Mouse (Mus musculus): ENCODE data around the gene Slc35b1. TPM values are rescaled to one million over a fixed set of nuclear protein-coding genes. Genes with fewer than 3 reads are reported as not detected.

The Slc35b1 gene
- polyA plus RNA-seq, 1 experiment from 2014 or later: 96.8 TPM

DNA sequence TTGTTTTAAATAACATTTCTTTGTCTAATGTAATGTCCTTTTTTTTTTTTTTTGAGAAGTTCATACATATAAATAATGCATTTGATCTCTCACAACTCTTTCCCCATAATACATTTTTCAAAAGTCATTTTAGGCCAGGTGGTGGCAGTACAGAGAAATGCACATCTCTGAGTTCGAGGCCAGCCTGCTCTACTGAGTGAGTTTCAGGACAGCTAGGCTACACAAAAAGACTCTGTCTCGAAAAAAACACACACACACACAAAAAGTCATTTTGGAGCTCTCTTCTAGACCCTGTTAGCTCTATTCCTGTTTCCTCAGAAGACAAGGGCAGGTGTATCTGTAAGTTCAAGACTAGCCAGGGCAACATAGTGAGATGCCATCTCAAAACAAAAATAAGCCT, 31.8 kb upstream of the Slc35b1 start:
- Histone ChIP-seq H3K36me3 (ENCODE audit: insufficient read depth, low read length) (no peaks in the 10 kb centered on the region), H3K27me3 (replicated peaks; ENCODE audit: insufficient read depth, low read length) (no peaks in the 10 kb centered on the region), H3K9me3 (ENCODE audit: low read length) (no peaks in the 10 kb centered on the region), H3K4me1 (ENCODE audit: insufficient read depth, low read depth, low read length) (peaks cover 10% of the 10 kb centered on the region; the same call in 1 of the 2 replicates), H3K9ac (replicated peaks; ENCODE audit: low read depth) (no peak overlapping the region), H3K27ac (ENCODE audit: low read length) (no peak overlapping the region), H3K4me3 (ENCODE audit: low read depth, low read length) (no peak overlapping the region), H3K4me2 (replicated peaks; ENCODE audit: low read depth, low read length) (no peak overlapping the region)
- ATAC-seq: no peak
- WGBS: 88% methylated on average over 2 of the region's 2 CpGs
- TF ChIP-seq CTCF (IDR thresholded peaks at IDR 0.05) (0 out of 2 replicates have a peak, but pooled peaks have one; percentile 3), EP300 (IDR thresholded peaks at IDR 0.05) (no peak)
- DNase-seq (ENCODE audit: low spot score): no peak

DNA sequence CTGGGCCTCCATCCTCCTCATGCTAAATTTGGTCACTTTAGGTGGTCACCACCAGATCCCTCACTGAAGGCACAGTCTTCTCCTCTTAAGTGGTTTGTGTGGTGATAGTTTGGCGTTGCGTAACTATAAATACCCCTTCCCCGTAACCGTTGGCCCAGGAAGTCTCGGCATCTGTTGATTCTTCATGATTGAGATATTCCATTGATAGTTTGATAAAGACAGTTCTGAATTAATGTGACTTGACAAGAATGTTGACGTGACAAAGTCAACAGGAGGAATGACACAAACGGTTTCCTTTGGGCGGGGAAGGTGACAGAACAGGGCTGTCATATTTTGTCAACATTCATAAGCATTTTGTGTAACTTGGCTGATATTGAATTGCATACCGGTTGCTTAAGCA, 31.3 kb upstream of the Slc35b1 start:
- ATAC-seq (no peak), DNase-seq (ENCODE audit: low spot score) (no peak)
- no peak for TF ChIP-seq EP300 (IDR thresholded peaks at IDR 0.05)
- no peak for TF ChIP-seq CTCF (IDR thresholded peaks at IDR 0.05)
- H3K27me3 ChIP-seq (replicated peaks; ENCODE audit: insufficient read depth, low read length): no peaks in the 10 kb centered on the region
- no peak overlapping the region for H3K4me2 ChIP-seq (replicated peaks; ENCODE audit: low read depth, low read length)
- H3K9ac ChIP-seq (replicated peaks; ENCODE audit: low read depth): no peak overlapping the region
- WGBS: 67% methylated on average over 9 of the region's 9 CpGs
- no peaks in the 10 kb centered on the region for H3K9me3 ChIP-seq (ENCODE audit: low read length)
- H3K4me3 ChIP-seq (ENCODE audit: low read depth, low read length): no peak overlapping the region
- no peaks in the 10 kb centered on the region for H3K36me3 ChIP-seq (ENCODE audit: insufficient read depth, low read length)
- no peak overlapping the region for H3K27ac ChIP-seq (ENCODE audit: low read length)
- peaks cover 10% of the 10 kb centered on the region; the same call in 1 of the 2 replicates for H3K4me1 ChIP-seq (ENCODE audit: insufficient read depth, low read depth, low read length)

DNA sequence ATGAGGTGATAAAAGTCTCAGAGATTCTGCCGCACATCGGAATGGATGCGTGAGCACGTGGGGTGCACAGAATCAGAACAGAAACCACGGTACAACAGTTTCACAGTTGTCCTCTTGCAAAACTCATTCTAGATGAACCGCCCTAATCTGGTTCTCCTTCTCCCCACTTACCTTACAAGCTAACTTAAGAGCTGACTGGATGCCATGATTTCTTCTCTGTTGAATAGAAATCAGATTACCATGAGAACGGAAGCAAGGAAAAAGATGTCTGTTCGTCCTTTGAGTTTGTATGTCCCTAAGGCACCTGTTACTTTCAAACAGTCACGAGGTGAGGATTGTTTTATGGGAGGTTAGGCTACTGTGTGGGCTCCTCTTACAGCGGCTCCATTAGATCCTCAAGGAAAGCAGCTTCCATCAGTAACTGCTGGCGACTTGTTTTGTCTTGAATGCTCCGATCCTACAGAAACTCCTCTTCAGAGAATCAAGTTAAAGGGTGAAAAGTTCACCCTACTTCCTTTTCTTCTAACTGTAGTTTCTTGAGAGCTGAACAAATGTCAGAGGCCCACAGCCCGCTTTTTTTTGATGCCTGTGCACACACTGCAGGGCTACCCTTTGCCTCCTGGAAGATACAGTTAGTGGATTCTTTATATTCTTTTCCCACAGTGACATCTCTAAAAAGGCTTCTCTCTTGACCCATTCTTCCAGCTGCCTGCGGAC, 30.1 kb upstream of the Slc35b1 start:
- 0 out of 2 replicates have a peak overlapping the region, but pooled peaks have one; percentile 16 for H3K27ac ChIP-seq (ENCODE audit: low read length)
- no peak overlapping the region for H3K9ac ChIP-seq (replicated peaks; ENCODE audit: low read depth)
- no peak for ATAC-seq
- H3K4me1 ChIP-seq (ENCODE audit: insufficient read depth, low read depth, low read length): peaks cover 7% of the 10 kb centered on the region; the same call in 1 of the 2 replicates
- H3K9me3 ChIP-seq (ENCODE audit: low read length): no peaks in the 10 kb centered on the region
- no peaks in the 10 kb centered on the region for H3K27me3 ChIP-seq (replicated peaks; ENCODE audit: insufficient read depth, low read length)
- H3K4me2 ChIP-seq (replicated peaks; ENCODE audit: low read depth, low read length): no peak overlapping the region
- 62% methylated on average over 14 of the region's 14 CpGs for WGBS
- H3K4me3 ChIP-seq (ENCODE audit: low read depth, low read length): no peak overlapping the region
- H3K36me3 ChIP-seq (ENCODE audit: insufficient read depth, low read length): no peaks in the 10 kb centered on the region
- TF ChIP-seq EP300 (IDR thresholded peaks at IDR 0.05): no peak
- DNase-seq (ENCODE audit: low spot score): no peak

DNA sequence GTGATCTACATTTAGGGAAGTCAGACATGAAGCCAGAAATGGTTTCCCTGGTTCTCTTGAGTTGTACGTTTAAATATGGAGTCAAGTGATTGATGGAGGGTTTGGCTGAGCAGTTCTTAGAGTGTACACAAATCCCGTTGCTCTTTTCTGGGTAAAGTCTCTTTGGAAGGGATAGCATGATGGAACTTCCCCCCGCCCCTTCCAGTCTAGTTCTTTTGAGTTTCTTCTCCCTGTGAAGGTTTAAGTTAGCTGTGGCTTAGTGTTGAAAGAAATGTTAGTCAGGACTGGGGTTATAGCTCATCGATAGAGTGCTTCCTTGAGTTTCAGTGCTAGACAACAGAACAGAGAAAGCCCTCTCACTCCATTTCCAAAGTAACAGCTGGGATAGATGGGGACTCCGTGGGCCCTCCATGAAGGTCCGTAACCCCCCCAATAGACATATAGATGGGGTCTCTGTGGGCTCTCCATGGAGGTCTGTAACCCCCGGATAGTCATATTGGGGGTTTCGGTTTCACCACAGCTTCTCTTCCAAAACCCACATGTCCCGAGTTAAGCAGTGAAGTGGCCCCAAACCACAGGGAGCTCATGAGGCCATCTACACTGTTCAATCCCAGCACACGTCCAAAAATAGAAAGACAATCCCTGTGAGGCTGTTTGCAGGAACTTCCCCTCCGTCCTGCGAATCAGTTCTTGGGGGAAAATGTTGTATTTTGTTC, 29.4 kb upstream of the Slc35b1 start:
- Histone ChIP-seq H3K4me1 (ENCODE audit: insufficient read depth, low read depth, low read length) (peaks cover 7% of the 10 kb centered on the region; the same call in 1 of the 2 replicates), H3K4me2 (replicated peaks; ENCODE audit: low read depth, low read length) (no peak overlapping the region), H3K27ac (ENCODE audit: low read length) (no peak overlapping the region), H3K27me3 (replicated peaks; ENCODE audit: insufficient read depth, low read length) (no peaks in the 10 kb centered on the region), H3K9me3 (ENCODE audit: low read length) (no peaks in the 10 kb centered on the region), H3K9ac (replicated peaks; ENCODE audit: low read depth) (no peak overlapping the region), H3K36me3 (ENCODE audit: insufficient read depth, low read length) (no peaks in the 10 kb centered on the region), H3K4me3 (ENCODE audit: low read depth, low read length) (no peak overlapping the region)
- TF ChIP-seq CTCF (IDR thresholded peaks at IDR 0.05) (no peak), EP300 (IDR thresholded peaks at IDR 0.05) (no peak)
- no peak for ATAC-seq
- no peak for DNase-seq (ENCODE audit: low spot score)
- WGBS: 76% methylated on average over 12 of the region's 12 CpGs

DNA sequence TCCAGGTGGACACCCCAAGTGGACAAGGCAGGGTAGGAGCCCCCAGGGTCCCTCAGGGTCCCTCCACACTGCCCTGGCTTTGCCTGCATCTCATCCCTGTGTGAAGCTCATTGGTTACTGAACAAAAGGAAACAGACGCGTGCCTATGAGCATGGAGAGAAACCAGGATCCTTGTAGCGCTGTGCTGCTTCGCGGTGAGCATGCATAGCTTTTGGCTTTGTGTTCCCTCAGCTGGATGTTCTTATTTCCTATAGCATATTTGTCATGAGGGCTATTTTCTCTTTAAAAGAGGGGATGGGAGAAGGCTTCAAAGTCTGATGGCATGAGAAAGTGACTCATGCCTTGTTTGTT, 28.9 kb upstream of the Slc35b1 start:
- H3K4me1 ChIP-seq (ENCODE audit: insufficient read depth, low read depth, low read length): peaks cover 7% of the 10 kb centered on the region; the same call in 1 of the 2 replicates
- H3K9ac ChIP-seq (replicated peaks; ENCODE audit: low read depth): no peak overlapping the region
- no peaks in the 10 kb centered on the region for H3K36me3 ChIP-seq (ENCODE audit: insufficient read depth, low read length)
- no peak for ATAC-seq
- no peak for DNase-seq (ENCODE audit: low spot score)
- H3K27ac ChIP-seq (ENCODE audit: low read length): no peak overlapping the region
- no peaks in the 10 kb centered on the region for H3K27me3 ChIP-seq (replicated peaks; ENCODE audit: insufficient read depth, low read length)
- no peaks in the 10 kb centered on the region for H3K9me3 ChIP-seq (ENCODE audit: low read length)
- no peak overlapping the region for H3K4me3 ChIP-seq (ENCODE audit: low read depth, low read length)
- TF ChIP-seq EP300 (IDR thresholded peaks at IDR 0.05) (no peak), CTCF (IDR thresholded peaks at IDR 0.05) (no peak)
- WGBS: 92% methylated on average over 5 of the region's 5 CpGs
- H3K4me2 ChIP-seq (replicated peaks; ENCODE audit: low read depth, low read length): no peak overlapping the region

DNA sequence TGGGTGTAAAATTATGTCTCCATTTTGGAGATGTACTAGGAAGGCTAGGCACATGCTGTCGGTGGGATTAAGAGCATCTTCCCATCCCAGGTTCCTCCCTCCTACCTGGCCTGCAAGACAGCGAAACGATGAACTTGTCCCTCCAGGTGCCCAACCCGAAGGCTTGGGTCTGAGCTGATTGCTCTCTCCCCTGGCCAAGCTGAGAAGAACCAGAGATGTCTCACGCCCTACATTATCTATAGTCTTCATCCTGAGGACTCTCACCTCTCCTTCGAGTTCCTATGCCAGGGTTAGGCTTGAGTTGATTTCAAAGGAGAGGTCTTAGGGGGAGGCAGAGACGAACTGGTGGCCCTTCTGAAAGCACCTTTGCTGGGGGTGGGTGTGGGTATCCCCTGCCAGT, 28.5 kb upstream of the Slc35b1 start:
- Histone ChIP-seq H3K9ac (replicated peaks; ENCODE audit: low read depth) (no peak overlapping the region), H3K4me1 (ENCODE audit: insufficient read depth, low read depth, low read length) (peaks cover 7% of the 10 kb centered on the region; the same call in 1 of the 2 replicates), H3K9me3 (ENCODE audit: low read length) (no peaks in the 10 kb centered on the region), H3K27ac (ENCODE audit: low read length) (no peak overlapping the region), H3K4me3 (ENCODE audit: low read depth, low read length) (no peak overlapping the region), H3K27me3 (replicated peaks; ENCODE audit: insufficient read depth, low read length) (no peaks in the 10 kb centered on the region), H3K4me2 (replicated peaks; ENCODE audit: low read depth, low read length) (no peak overlapping the region), H3K36me3 (ENCODE audit: insufficient read depth, low read length) (no peaks in the 10 kb centered on the region)
- WGBS: 87% methylated on average over 7 of the region's 7 CpGs
- TF ChIP-seq EP300 (IDR thresholded peaks at IDR 0.05) (no peak), CTCF (IDR thresholded peaks at IDR 0.05) (no peak)
- ATAC-seq (no peak), DNase-seq (ENCODE audit: low spot score) (no peak)

Measured in lung, postnatal 0 days (tissue).